Mouse (Mus musculus) mouse trophoblast stem cell (cell line): ENCODE data around the gene Rgs19.

Experiments used
- in situ Hi-C, 2 experiments: fragments of 300-500 bp; cut with MseI, MboI; formaldehyde crosslinking; loops; 2 replicates in 1 of 2; 3 replicates in 1 of 2; pipeline ENCODE4 v1.15.1; 2025

Gene Rgs19

DNA sequence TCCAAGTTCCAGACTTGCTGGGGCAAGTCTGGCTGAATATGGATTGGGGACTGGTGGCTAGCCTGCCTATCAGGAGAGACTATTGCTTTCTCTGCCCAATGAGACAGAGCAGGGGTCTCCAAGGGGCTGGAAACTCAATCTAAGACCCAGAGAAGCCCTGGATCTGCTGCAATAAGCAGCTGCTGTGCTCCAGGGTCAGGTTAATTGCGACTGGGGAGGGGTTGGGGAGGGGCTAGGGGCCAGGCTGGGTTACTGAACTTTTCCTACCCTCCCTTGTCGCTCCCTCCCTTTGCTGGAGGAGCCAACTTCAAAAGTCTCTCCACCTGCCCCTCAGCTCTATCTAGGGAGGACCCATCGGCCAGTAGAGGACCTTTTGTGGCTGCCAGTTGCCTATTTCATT is 37.0 kb downstream of the Rgs19 start, which contains the start of gene Gm29797:
Gene Gm29797 (plus strand): TSS at position 301 of the 400 bp plus-strand sequence.
- in situ Hi-C loops: no loop called here

DNA sequence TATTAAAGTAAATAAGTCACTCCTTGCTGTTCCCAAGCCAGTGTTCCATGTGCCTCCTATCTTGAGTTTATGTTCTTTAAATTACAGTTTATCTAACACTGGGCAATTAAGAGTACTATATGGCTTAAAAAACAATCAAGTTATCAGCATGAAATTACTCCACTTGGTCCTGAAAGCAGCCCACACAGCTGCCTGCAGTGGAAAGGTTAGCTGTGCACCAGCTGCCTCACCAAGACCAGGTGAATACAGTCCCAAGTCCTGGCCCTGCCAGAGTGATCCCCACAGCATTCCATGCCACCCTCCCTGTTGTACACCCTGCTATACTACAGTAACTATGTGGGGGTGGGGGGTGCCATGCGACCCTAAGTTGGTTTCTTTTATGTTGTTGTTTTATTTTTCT is 40.3 kb downstream of the Rgs19 start:
- in situ Hi-C loops: no loop called here

DNA sequence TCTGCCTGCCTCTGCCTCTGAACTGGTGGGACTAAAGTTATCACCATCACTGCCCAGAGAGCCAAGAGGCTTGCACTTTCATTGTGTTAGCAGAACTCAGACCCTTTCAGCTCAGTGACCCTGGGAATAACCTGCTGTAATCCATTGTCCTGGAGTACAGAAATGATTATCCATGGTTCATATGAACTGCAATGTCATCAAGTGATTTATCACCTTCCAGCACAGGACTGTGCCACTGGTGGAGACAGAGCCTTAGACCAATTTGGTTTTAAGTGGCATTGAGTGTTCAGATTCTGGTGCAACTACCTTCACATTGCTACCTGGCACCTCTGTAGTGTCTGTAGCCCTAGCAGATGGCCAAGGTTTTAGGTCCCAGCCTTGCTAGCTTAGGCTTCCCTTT is 40.7 kb downstream of the Rgs19 start:
- in situ Hi-C loops: no loop called here

DNA sequence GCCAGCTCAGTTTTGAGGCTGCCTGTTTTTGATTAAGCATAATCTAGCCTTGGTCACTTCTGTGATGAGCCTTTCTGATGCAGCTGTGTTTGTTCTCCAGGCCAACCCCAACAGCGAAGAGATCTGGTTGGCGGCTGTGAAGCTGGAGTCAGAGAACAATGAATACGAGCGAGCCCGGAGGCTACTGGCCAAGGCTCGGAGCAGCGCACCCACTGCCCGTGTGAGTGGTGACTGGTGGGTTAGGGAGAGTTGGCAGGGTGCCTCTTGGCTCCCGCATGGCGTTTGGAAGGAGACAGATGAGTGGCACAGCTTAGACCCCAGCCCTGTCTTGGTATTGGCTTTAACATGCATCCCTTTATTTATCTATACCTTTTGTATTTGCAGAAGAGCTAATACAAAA is 44.9 kb downstream of the Rgs19 start:
- in situ Hi-C loops: no loop called here

DNA sequence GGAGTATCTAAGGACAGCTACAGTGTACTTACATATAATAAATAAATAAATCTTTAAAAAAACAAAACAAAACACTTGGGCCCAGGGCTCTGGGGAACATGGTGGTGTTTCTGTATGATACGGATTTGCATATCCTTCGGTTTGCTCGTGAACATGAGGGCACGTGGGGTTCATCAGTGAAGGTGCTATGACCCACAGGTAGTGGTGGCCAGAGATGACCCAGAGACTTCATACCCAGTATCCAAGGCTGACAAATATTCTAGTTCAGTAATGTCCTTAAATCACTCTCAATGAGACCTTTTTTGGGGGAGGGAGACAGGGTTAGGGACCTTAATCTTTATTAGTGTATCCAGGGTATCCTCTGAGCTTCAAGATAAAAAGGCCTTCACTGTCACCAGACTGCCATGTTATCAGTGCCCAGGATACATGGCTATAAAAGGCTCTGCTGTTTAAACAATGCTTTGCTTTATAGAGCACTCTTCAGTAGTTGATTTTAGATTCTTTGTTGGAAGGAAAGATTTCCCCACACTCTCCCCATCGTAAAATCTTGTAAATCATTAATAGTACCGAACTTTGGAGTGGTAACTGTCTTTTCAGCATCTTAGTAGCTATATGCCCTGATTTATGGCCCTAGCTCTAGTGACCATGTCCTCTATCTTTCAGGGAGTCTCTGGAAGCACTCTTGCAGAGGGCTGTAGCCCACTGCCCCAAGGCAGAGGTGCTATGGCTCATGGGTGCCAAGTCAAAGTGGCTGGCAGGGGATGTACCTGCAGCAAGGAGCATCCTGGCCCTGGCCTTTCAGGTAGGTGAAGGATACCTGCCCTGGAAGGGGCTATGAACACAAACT is 46.9 kb downstream of the Rgs19 start:
- in situ Hi-C loops: no loop called here

DNA sequence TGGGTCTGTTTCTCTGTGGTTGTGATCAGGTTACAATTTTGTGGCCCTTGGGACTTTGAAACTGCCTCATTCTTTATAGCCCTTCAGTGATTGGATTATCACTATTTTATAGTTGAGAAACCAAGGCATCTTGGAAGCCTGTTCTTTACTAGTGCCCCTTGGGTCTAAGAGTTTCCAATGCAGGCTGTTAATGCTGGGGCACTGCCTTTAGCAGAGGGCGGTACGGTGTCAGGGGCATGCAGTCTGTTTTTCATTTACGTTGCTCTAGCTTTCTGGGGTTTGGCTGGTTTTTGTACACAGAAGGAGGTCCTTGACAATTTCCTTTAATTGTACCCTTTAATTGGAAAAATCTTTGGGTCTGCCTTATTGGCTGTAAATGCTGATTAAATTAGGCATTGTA is 48.1 kb downstream of the Rgs19 start:
- in situ Hi-C loops: no loop called here

DNA sequence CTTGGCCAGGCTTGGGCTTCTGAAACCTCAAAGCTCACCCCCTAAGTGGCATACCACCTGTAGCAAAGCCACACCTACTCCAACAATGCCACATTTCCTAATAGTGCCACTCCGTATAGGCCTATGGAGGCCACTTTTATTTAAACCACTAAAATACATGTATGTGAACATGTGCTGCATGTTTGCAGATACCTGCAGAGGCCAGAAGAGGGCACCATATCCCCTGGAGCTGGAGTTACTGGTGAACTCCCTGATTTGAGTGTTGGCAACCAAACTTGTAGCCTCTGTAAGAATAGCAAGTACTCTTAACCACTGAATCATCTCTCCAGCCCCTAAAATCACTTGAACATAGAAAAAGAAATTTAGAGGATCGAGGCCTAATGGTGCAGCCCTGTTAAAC is 49.4 kb downstream of the Rgs19 start:
- in situ Hi-C loops: no loop called here
